Mouse (Mus musculus) liver, adult 2 months (tissue): ENCODE data around the gene Itgae.

Source experiments
- CTCF ChIP-seq: fragments of 200-500 bp; IDR thresholded peaks from 2 replicates; pipeline ENCODE4 v1.5.1; 2011; ENCODE audit warnings: low read depth, low read length, control low read depth
- POLR2A ChIP-seq: fragments of 200-500 bp; IDR thresholded peaks from 2 replicates; pipeline ENCODE4 v1.6.1; 2011; ENCODE audit warnings: low read length, control low read depth; ENCODE audit not compliant: insufficient read depth; ENCODE audit errors: extremely low read depth

GRCm38 (mm10) chr11:73159957-73160810 is 69.8 kb downstream of the Itgae start, which contains the start of gene P2rx5:
- TF ChIP-seq POLR2A (no peak), CTCF (no peak)
